Mouse (Mus musculus): ENCODE data around the gene Kctd10. TPM values are rescaled to one million over a fixed set of nuclear protein-coding genes. Genes with fewer than 3 reads are reported as not detected.

The Kctd10 gene
- 10 to 100 TPM; 80.7 to 80.8 TPM for total RNA-seq (2021)

DNA sequence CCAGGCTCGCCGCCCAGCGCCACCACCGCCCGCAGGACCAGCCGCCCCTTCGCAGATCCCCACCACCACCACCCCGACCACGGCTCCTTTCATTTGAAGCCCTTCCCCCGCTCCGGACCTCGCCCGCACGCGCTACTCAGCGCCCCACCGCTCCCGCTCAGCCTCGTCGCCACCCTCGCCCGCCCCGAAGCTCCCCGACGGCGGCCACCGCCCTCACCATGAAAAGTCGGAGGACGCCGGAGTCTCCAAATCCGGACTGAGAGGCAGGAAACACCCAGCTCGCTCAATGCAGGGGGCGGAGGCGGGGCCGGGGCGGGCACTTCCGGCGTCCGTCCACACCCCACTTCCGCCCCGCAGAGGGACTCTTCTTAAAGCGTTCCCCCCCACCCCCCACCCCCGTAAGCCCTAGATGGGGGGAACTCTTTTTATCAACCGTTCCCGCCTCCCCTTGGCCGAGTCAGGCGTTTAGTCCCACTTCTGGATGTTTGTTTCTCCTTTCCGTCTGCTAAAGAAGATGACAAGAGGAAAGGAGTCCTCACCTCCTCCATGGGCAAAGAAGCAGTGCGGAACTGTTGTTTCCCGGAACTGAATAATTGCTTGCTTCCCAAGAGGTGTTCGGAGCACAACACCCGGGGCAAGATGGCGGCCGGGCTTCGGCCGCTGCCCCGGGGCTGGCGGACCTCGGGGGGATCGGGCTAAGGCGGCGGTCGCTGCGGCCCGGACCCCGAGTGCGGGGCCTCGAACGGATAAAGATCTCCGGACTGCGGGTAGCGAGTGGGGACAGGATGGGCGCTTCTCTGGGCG is at the start of gene Kctd10, which contains the start of gene Ube3b:
Kctd10 (minus strand) TSS at position 300 of the 804 bp plus-strand sequence.
Ube3b (plus strand) TSS at position 399 of the 804 bp plus-strand sequence.
- DNase-seq = peak; percentile 90
- intact Hi-C loops (cut with DNase I) = loop anchor here (1.0 kb wide), 1 partner anchor 24 kb away; no protein-coding TSS in a partner anchor

DNA sequence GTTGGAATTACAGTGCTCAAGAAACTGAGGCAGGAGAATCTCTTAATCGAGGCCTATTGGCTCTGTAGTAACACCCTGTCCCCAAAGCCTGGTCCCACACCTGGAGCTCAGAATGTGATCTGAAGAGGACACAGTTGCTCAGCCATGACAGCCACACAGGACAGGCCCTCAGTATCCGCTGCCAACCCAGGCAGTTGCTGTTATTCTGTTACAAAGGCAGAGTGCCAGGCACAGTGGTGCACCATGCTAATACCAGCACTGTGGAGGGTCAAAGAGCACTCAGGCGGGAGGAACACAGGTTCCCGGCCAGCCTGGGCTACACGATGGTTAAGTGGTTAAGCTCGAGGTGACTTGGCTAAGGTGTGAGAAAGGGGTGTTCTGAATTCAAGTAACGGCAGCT is 49.5 kb upstream of the Kctd10 start:
- intact Hi-C loops (cut with DNase I) = no loop called here

DNA sequence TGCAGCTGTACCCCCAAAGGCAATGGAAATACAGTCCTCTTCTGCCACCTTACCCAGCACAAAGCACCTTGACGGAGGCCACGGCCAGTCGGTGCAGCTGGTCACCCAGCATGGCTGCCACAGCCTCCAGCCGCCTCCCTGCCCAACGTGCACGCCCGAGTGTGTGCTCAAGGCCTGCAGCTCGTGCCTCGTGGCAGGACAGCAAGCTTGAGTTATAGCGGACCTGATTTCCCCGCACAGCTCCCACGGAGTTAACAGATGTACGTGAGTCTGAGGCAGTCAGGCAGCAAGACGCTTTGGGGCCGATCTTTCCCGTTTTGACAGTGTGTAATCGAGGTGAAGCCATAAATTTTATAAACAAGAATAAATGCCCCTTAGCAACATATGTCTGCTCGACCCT is 48.3 kb upstream of the Kctd10 start:
- no peak for DNase-seq
- intact Hi-C loops (cut with DNase I) = no loop called here

More for the DNA sequence above, 49.5 kb upstream of the Kctd10 start:
- no peak for DNase-seq

DNA sequence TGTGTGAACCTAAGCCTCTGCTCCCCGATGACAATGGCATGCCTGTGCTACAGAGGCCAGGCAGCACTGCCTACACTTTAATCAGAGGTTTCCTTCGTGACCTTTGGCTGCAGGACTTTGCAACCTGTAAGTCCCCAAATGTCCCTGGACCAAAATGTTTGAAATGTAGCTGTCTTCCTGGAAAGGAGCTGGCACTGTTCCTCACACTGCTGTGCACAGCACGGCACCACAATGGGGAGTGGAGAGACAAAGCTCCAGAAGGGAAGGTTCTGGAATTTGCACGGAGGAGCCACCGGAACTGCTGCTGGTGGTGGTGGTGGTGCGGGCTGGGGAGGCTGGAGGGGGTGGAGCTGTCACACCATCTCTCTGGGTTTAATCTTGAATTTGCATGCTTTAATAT is 46.4 kb upstream of the Kctd10 start:
- DNase-seq = no peak
- intact Hi-C loops (cut with DNase I) = no loop called here

DNA sequence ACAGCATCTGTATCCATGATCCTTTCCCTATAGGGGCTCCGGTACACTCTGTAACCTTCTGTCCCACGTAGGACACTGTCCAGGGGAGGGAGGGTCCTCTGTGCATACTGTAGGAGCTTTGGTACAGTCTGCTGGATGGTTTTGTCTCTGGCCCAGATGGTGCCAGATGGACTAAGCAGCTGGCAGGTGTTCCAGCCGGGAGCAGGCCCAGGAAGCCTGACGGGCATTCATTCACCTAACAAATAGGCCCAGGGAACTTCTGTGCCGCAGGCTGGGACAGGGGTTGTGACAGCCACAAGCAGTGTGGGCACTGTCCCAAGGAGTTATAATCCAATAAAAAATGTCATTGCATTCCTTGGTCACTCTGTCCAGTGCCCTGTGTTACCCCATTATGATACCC is 43.7 kb upstream of the Kctd10 start:
- DNase-seq = no peak
- intact Hi-C loops (cut with DNase I) = no loop called here

DNA sequence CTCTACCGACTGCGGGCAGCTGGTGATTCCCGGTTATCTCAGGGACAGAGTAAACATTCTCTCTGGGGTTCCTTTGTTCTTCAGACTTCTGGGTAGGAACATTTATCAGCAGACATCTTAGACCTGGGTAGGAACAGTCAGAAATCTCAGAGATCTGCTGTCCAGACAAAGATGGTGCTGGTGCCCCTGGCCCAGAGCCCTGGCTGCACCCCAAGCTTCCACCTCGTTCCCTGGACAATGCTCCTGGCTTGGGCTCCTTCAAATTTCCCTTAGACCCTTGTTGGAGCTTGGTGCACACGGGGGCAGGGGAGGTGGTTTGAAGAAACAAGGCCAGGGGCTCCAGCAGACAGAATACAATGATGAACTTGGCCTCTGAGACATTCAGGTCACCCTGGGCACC is 42.3 kb upstream of the Kctd10 start:
- DNase-seq = no peak
- intact Hi-C loops (cut with DNase I) = no loop called here

DNA sequence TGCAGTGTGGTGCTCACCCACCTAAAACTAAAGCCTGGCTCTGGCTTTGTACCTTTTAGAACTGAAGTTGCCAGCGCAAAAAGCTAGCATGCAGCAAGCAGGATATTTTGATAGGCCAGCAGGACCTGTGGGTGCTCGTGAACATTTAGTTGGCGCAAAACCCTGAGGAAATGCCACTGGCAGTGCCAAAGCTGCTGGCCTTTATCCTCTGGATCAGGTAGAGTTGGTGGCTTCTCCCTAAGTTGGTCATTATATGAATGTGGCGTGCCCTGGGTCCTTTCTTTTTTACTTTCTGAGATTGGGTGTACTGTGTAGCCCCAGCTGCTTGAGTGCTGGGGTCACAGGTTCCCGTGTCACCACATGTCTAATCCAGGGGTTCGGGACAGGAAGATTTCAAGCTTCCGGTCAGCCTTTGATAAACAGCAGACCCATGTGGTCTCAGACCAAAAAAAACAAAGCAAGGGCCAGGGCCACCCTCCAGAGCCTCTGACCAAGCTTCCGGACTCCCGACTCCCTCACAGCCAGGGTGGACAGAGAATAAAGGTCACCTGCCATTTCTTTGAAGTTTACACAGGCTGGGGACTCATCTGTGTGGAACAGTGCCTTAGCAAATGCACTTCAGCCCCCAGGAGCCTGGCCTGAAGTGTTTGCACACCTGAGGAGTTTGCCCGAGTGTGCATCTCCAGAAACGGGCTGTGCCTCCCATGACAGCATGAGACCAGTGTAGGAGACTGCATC is 41.4 kb upstream of the Kctd10 start:
- DNase-seq = no peak
- intact Hi-C loops (cut with DNase I) = no loop called here

DNA sequence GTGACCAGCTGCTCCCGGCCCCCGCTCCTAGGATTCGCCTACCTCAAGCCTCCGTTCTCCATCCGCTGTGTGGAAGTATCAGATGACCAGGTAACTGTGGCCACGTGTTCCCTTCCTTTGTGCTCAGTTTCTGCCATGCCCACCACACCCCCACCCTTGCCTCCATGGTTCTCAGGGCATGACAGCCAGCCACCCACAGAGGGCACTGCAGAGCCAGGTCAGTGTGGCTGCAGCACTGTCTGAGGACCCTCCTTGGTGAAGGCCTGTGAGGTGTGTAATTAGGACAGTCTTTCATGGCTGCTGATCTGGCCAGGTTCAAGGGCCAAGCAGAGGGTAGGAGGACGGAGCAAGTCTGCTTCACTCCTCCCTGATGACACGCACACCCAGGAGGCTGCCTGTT is 38.2 kb upstream of the Kctd10 start:
- intact Hi-C loops (cut with DNase I) = no loop called here
- peak in 1 of 2 experiments; percentile 28 for DNase-seq

DNA sequence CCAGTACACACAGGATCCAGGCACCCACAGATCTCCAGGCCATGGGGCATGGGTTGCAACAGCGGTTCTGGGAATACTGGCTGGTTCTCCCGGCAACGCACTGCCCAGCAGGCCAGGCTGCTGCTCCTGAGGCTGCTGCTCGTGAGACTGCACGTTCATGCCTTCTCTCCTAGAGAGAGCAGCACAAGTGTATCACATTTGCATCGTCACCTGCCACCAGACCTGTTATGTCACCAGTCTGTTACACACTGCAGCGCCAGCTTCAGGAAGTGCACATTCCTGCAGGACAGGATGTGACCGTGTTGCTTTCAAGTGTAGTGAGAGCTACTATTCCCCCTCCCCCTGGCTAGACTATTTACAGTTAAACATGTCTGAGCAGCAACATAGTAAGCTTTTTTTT is 36.5 kb upstream of the Kctd10 start:
- intact Hi-C loops (cut with DNase I) = no loop called here
- DNase-seq = no peak

DNA sequence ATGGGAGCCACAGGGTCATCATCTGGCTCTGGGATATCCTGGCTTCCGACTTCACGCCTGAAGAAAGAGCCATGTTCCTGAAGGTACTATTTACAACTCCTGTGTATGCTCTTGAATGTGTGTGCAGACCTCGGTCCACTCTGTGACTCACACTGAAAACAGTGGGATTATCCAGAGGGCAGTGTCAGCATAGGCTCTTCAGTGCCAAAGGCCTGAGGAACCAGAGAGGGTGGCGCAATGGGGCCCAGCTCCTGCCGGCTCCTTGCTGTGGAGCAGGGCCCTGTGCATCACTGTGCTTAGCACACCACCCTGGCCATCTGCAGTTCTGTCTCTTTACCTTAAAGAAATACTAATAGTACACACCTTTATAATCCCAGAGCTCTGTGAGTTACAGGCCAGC is 35.3 kb upstream of the Kctd10 start:
- intact Hi-C loops (cut with DNase I) = no loop called here
- DNase-seq = no peak

DNA sequence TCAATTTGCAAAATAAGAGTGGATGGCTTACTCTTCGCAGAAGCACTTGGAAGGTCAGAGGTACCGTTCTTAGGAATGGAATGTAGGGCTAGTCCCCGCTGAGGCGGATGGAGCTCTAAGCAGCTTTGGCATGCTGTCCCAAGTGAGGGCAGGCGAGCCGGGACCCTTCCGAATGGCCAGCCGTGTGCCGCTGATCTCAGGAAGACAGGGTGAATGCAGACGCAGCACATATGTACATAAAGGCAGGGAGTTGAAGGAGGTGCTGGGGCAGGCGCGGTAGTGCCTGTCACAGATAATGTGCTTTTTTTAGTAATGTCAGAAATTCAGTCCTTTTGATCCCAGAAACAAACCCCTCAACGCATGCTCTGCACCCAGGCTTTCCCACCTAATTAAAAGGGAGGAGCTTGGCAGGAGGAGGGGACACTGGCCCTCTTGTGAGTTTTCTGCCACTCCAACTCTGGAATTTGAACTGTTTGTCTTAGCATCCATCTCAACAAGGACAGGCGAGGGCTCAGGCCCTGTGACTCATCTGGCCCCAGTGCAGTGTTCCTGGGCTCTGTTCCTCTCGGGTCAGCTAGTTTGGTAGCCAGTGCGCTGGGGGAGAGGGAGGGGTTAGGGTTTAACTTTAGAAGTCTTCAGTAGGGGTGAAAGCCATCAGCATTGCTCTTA is 32.9 kb upstream of the Kctd10 start:
- DNase-seq = peak in 1 of 2 experiments; percentile 24
- intact Hi-C loops (cut with DNase I) = no loop called here

DNA sequence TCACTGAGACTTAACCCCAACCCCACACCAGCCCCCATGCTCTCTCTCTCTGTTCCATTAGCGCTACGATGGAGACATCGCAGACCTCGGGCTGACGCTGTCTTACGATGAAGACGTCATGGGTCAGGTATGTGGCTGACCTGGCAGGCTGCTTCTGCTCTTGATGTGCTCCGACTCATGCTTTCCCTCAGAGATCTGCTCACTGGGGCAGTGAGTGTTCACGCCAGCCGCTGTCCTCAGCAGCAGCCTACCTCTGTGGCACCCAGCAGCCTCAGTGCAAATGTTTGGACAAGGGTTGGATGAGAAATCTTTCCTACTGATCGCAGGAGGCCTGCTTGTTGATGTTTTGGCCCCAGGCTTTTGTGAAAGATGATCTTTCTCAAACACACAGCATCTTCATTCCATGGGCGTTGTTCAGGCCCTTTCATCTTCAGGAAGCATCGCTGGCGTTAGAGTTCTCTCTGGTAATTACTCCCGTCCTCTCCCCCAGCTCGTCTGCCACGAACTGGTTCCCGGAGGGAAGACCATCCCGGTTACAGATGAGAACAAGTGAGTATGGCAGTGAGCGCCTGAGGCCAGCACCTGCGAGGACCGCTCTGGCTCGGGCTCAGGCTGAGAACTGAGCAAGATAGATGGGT is 32.2 kb upstream of the Kctd10 start:
- intact Hi-C loops (cut with DNase I) = no loop called here
- DNase-seq = no peak

DNA sequence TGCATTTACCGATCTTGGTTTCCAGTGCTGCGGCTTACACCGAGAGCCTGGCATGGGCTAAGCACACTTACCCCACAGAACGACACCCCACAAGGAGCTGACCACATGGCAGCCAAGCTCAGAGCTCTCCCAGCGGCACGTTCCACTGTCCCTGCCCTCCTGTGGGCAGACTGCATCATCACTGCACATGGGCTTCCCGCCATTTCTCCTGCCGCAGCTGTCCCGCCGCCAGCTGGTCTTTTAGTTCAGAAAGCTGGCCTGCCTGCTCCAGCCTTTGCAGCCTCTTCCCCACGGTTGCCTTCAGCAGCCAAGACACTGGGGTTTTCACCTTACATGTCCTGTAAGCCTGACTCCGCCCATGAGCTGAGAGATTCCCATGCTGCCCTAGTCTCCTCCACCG is 30.1 kb upstream of the Kctd10 start:
- intact Hi-C loops (cut with DNase I) = no loop called here
- no peak for DNase-seq

DNA sequence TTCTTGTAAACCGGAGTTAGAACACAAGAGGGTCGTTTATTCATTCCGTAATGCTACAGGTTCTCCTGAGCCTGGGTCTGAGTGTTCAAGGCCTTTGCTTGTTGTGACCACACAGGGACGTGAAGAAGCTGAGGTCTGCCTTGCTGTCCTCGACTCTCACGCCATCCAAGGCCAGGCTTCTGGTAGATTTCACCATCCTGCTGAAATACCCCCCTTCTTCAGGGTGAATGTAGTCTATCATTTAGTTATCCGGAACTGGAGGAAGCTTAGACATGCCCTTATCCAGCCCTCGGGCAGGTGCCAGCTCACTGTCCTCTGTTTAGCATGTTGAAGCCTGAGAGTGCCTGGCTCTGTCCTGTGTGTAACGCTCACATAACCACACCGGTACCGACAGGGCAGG is 28.5 kb upstream of the Kctd10 start:
- intact Hi-C loops (cut with DNase I) = no loop called here
- no peak for DNase-seq

DNA sequence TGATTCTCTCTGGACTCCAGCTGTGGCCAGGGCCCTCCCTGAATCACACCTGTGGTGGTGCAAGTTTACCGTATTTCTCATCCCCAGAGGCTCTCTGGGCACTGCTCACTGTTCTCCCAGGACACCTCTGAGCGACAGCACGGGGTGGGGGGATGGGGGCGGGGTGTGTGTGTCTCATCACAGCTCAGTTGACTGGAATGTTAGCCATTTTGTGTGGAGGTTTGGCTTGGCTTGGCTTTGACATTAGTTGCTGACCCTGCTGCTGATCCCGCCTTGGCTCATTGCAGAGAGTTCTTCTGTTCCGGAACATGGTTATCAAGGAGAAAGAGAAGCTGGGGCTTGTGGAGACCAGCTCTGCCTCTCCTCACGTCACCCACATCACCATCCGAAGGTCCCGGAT is 27.5 kb upstream of the Kctd10 start:
- no peak for DNase-seq
- intact Hi-C loops (cut with DNase I) = no loop called here

DNA sequence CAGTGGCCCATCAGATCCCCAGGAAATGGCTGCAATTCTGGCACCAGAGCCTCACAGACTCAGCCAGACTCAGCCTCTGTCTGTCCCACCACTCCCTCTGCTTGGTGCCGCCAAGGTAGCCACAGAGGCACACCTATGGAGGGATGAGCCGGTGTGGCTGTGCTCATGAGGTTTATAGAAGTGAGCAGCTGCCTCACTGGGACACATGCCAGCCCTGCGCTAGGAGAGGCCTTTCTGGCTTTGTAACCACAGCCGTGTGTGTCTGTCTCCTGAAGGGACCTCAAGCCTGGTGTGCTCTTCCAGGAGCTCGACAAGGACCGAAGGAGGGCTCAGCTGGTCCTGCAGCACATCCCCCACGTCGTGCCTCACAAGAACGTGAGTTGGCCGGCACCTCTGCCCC is 27.0 kb upstream of the Kctd10 start:
- intact Hi-C loops (cut with DNase I) = no loop called here
- DNase-seq = no peak

DNA sequence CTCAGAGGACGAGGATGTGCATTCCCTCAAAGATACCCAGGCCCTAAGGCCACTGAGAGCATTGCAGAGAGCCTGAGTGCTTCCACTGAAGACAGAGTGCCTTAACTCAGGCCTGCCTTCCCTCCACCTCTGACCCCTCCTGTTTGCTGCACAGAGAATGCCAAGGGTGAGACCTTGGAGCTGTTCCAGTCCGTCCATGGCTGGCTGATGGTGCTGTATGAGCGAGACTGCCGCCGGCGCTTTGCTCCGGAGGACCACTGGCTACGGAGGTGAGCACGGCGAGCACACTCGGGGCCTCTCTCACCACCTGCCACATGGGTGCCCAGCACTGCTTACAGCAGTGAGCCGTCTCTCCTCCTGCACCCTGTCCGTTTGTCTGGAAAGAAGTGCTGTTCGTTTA is 26.3 kb upstream of the Kctd10 start:
- DNase-seq = no peak
- intact Hi-C loops (cut with DNase I) = no loop called here

DNA sequence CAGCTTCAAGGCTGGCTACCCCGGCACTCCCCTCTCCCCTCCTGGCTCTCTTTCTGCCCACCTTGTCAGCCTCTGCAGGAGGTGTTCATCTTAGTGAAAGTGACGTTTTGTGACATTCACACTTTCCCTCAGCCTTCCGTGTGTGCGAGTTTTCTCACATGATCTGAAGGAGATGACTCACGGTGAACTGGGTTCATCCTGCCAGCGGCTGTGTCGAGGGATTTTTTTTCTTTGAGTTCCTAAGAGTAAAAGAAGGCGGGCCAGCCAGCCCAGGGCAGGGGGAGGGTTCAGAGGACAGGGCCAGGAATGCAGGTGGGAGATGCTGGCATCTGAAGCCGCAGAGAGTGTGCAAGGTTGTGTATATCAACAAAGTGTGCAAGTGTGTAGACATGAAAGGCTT is 12.9 kb upstream of the Kctd10 start:
- DNase-seq = no peak

DNA sequence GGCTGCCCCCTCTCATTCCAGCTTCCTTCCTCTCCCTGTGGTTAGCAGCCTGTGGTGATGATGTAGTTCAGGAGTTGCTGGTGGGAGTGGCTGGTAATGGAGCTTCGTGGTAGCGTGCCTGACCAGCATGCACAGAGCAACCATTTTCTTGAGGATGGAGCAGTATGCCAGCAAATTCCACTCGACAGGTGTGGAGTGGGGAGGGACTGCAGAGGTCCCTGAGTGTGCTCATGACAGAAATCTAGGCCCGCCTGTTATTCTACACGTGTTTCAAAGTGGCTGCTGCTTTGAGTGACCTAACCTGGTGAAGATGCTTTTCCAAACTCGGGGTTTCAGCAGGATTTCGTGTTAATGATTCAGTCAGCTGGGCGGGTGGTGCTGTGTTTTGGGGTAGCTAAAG is 4.1 kb upstream of the Kctd10 start:
- intact Hi-C loops (cut with DNase I) = no loop called here
- no peak for DNase-seq

More for the DNA sequence above, 12.9 kb upstream of the Kctd10 start:
- intact Hi-C loops (cut with DNase I) = no loop called here

DNA sequence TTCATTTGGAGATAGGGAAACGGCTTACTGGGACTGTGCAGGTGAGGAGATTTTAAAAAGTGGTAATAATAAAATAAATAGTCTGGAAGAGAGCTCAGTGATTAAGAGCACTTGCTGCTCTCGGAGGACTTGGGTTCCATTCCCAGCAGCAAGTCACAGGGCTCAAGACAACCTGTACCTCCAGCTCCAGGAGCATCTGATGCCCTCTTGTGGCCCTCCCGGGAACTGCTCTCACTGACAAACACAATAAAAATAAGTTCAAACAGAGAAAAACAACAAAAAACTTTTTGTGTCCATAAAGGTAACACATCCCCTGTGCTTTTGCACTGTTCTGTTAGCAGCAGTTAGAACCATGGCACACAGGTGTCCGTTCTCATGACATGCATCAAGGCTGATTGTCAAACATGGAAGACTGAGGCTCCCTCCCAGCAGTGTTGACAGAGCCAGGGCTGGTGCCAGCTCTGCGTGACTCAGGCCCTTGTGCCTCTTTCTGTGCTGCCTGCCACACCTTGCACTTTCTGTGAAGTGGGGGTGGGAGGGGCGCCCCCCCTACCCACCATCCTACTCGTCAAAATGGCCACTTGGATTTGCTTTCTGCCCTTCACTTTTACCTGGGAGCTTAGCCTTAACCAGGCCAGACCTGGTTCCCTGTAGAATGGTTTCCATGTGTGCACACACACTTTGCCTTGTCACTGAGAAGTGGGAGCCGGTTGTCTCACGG is 3.0 kb upstream of the Kctd10 start:
- peak; percentile 37 to 59 for DNase-seq

More for the DNA sequence above, 3.0 kb upstream of the Kctd10 start:
- intact Hi-C loops (cut with DNase I) = loop anchor here (2.0 kb wide), 1 partner anchor 69 kb away; no protein-coding TSS in a partner anchor

Measured in heart, postnatal 10 days (tissue).